Mouse (Mus musculus): ENCODE data around the gene Pde11a. TPM values are rescaled to one million over a fixed set of nuclear protein-coding genes. Genes with fewer than 3 reads are reported as not detected.

Pde11a gene
- total and polyA plus RNA-seq, 2 experiments from 2014 or later: 0.58 to 1.0 TPM

DNA sequence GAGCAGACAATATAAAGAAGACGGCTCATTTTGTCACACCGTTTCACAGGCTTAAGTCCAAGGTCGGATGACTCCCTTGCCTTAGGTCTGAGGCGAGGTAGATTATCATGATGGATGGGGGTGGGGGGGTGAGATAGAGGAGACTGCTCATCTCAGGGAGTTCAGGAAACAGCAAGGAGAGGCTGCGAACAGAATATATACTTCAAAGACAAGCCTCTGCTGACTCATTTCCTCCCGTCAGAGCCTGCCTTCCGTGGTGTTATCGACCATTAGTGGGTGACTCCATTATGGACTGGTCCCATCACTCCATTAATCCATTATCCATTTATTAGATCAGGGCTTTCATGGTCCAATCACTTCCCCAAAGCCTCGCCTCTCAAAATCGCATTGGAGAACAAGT is 87.2 kb downstream of the Pde11a start:
- WGBS: 88% methylated on average over 10 of the region's 10 CpGs
- Histone ChIP-seq H3K4me1 (ENCODE audit: insufficient read depth, low read length) (no peaks in the 10 kb centered on the region), H3K27me3 (ENCODE audit: insufficient read depth, low read length) (no peaks in the 10 kb centered on the region), H3K9me3 (ENCODE audit: low read length) (no peaks in the 10 kb centered on the region), H3K9ac (replicated peaks; ENCODE audit: low read length) (no peak overlapping the region), H3K4me3 (ENCODE audit: low read length) (no peak overlapping the region), H3K4me2 (ENCODE audit: low read depth, low read length) (no peak overlapping the region), H3K27ac (no peak overlapping the region), H3K36me3 (ENCODE audit: insufficient read depth, low read length) (no peaks in the 10 kb centered on the region)
- TF ChIP-seq CTCF (IDR thresholded peaks at IDR 0.05; ENCODE audit: low read depth): no peak
- DNase-seq (ENCODE audit: low spot score) (no peak), ATAC-seq (no peak)

DNA sequence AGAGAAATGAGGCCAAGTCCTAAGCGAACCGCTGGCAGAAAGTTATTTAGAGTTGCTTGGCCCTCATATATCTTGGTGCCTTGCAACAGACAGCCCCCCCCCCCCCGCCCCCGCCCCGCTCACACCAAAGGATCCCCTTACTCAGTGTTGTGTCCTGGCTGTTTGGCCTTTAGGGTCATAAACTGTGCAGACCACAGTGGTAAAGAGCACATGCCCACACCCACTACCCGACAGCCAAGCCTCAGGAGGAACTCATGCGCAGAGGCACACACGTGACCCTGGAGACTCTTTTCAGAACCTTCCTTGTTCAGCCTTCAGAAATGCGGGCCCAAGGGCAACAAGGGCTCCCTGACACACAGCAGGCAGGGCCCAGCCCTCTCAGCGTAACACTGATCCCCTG is 90.3 kb downstream of the Pde11a start:
- ATAC-seq (no peak), DNase-seq (ENCODE audit: low spot score) (no peak)
- TF ChIP-seq CTCF (IDR thresholded peaks at IDR 0.05; ENCODE audit: low read depth): no peak
- no peak overlapping the region for H3K4me2 ChIP-seq (ENCODE audit: low read depth, low read length)
- no peaks in the 10 kb centered on the region for H3K9me3 ChIP-seq (ENCODE audit: low read length)
- no peaks in the 10 kb centered on the region for H3K4me1 ChIP-seq (ENCODE audit: insufficient read depth, low read length)
- H3K27me3 ChIP-seq (ENCODE audit: insufficient read depth, low read length): no peaks in the 10 kb centered on the region
- 77% methylated on average over 10 of the region's 10 CpGs for WGBS
- no peaks in the 10 kb centered on the region for H3K36me3 ChIP-seq (ENCODE audit: insufficient read depth, low read length)
- H3K9ac ChIP-seq (replicated peaks; ENCODE audit: low read length): no peak overlapping the region
- H3K27ac ChIP-seq: no peak overlapping the region
- H3K4me3 ChIP-seq (ENCODE audit: low read length): no peak overlapping the region

DNA sequence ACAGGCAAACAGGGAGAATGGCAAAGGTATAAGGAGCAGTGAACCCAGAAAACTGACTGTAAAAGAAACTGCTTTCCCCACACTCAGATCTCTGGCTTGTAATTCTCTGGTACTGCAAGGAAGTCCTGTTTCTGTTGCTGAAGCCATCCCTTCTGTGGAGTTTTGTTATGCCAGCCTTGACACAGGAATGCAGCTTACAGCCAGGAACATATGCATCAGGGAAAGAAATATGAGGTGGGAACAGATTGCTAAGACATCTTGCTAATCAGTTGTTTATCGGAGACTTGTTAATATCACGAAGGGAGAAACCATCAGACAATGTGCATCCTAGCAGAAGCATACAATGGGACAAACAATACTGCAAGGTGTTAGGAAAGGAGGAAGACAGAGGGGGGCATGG is 99.4 kb downstream of the Pde11a start:
- Histone ChIP-seq H3K4me3 (ENCODE audit: low read length) (no peak overlapping the region), H3K27me3 (ENCODE audit: insufficient read depth, low read length) (no peaks in the 10 kb centered on the region), H3K4me1 (ENCODE audit: insufficient read depth, low read length) (no peaks in the 10 kb centered on the region), H3K4me2 (ENCODE audit: low read depth, low read length) (no peak overlapping the region), H3K27ac (no peak overlapping the region), H3K9me3 (ENCODE audit: low read length) (no peaks in the 10 kb centered on the region), H3K9ac (replicated peaks; ENCODE audit: low read length) (no peak overlapping the region), H3K36me3 (ENCODE audit: insufficient read depth, low read length) (no peaks in the 10 kb centered on the region)
- DNase-seq (ENCODE audit: low spot score) (no peak), ATAC-seq (no peak)
- no peak for TF ChIP-seq CTCF (IDR thresholded peaks at IDR 0.05; ENCODE audit: low read depth)
- WGBS: 81% methylated on average over 2 of the region's 2 CpGs

DNA sequence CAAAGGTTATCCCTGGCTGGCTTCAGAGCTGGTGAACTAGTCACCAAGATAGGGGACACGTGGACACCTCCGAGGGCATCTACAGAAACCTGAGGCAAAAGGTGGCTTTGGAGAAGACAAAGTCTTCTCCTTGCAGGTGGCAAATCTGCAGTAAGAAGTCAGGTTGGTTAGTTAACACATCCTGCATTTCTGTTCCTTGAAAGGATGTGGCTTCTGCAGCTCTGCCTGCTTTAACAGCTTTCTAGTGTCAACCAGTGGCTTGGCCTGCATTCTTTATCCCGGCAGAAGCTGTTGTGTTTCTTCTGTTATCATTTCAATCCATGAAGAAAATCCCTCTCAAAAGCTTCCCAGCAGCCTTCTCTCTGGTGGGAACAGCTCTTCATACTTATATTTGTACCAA is 100.1 kb downstream of the Pde11a start:
- no peak overlapping the region for H3K4me3 ChIP-seq (ENCODE audit: low read length)
- H3K4me1 ChIP-seq (ENCODE audit: insufficient read depth, low read length): no peaks in the 10 kb centered on the region
- DNase-seq (ENCODE audit: low spot score) (no peak), ATAC-seq (no peak)
- H3K9me3 ChIP-seq (ENCODE audit: low read length): no peaks in the 10 kb centered on the region
- H3K4me2 ChIP-seq (ENCODE audit: low read depth, low read length): no peak overlapping the region
- no peak overlapping the region for H3K9ac ChIP-seq (replicated peaks; ENCODE audit: low read length)
- H3K36me3 ChIP-seq (ENCODE audit: insufficient read depth, low read length): no peaks in the 10 kb centered on the region
- no peak for TF ChIP-seq CTCF (IDR thresholded peaks at IDR 0.05; ENCODE audit: low read depth)
- 91% methylated on average over 3 of the region's 3 CpGs for WGBS
- H3K27me3 ChIP-seq (ENCODE audit: insufficient read depth, low read length): no peaks in the 10 kb centered on the region
- H3K27ac ChIP-seq: no peak overlapping the region

DNA sequence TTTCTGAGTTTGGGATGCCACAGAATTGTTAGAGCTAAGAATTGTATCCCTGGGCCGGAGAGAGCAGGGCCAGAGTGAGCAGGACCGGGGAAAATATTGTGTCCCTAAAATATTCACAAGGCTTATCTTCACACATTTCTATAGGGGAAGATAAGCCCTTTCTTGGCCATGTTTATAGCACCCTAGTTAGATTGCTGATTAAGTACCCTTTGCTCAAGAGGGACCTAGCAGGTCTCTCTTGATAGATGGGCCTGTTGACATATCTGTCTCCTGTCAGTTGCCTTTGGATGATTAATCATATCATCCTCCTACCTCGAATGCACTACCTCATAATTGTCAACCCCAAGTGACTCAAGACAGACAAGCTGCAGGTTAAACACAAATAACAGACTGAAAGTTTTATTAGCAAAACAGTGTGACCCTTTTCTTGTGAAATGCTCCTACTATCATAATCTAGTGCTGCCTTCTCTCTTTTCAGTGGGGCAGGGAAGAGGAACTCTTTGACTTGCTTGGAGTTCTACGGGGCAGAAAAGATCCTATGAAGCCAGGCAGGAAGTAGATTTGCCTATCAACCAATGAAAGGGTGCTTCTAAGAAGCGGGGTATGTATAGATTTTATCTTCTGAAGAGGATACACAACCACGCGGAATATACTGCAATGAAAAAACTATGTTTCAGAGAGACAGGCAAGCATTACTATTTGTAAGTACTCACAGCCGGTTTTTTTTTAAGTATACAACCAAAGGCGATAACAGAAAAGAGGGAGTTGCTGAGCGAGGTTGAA is 100.7 kb downstream of the Pde11a start:
- H3K27ac ChIP-seq: no peak overlapping the region
- no peak for TF ChIP-seq CTCF (IDR thresholded peaks at IDR 0.05; ENCODE audit: low read depth)
- no peak overlapping the region for H3K9ac ChIP-seq (replicated peaks; ENCODE audit: low read length)
- H3K4me1 ChIP-seq (ENCODE audit: insufficient read depth, low read length): no peaks in the 10 kb centered on the region
- H3K27me3 ChIP-seq (ENCODE audit: insufficient read depth, low read length): no peaks in the 10 kb centered on the region
- H3K36me3 ChIP-seq (ENCODE audit: insufficient read depth, low read length): no peaks in the 10 kb centered on the region
- H3K9me3 ChIP-seq (ENCODE audit: low read length): no peaks in the 10 kb centered on the region
- DNase-seq (ENCODE audit: low spot score) (no peak), ATAC-seq (no peak)
- 90% methylated on average over 10 of the region's 10 CpGs for WGBS
- H3K4me3 ChIP-seq (ENCODE audit: low read length): no peak overlapping the region
- no peak overlapping the region for H3K4me2 ChIP-seq (ENCODE audit: low read depth, low read length)

DNA sequence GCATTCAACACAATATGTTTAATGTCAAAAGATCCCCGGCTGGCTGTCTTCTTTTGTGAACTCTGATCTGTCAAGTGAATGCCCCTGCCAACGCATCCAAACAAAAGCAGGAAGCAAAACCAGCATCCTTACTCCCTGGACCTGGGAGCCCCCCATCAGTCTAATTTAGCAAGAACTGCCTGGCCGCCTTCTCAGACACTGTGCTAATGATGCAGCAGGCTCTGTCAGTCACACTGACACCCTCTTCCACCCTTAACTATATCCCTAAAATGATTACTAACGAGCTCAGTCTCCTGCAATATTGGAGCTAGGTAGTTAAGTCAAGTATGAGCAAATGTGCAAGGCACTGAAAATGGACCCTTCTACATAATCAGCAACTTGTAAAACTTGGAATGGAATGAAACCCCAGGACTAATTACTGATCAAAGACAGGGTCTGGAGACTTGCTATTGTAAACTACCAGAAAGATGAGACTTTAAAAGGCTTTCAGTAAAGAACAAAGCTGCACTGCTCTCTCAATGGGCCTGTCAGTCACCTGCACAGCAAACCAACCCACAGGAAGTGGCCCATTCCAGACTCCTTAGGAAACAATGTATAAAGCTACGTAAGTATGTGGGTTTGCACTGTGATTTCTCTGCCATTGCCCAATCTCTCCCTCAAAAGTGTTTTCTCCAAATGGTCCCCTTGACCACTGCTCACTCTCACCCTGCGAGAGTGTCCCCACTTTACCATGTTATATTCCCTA is 118.0 kb downstream of the Pde11a start:
- Histone ChIP-seq H3K27me3 (ENCODE audit: insufficient read depth, low read length) (no peaks in the 10 kb centered on the region), H3K27ac (no peak overlapping the region), H3K9ac (replicated peaks; ENCODE audit: low read length) (no peak overlapping the region), H3K36me3 (ENCODE audit: insufficient read depth, low read length) (no peaks in the 10 kb centered on the region), H3K9me3 (ENCODE audit: low read length) (no peaks in the 10 kb centered on the region), H3K4me2 (ENCODE audit: low read depth, low read length) (no peak overlapping the region), H3K4me3 (ENCODE audit: low read length) (no peak overlapping the region), H3K4me1 (ENCODE audit: insufficient read depth, low read length) (no peaks in the 10 kb centered on the region)
- WGBS: 40% methylated on average over 6 of the region's 6 CpGs
- no peak for TF ChIP-seq CTCF (IDR thresholded peaks at IDR 0.05; ENCODE audit: low read depth)
- no peak for DNase-seq (ENCODE audit: low spot score)
- ATAC-seq: no peak

DNA sequence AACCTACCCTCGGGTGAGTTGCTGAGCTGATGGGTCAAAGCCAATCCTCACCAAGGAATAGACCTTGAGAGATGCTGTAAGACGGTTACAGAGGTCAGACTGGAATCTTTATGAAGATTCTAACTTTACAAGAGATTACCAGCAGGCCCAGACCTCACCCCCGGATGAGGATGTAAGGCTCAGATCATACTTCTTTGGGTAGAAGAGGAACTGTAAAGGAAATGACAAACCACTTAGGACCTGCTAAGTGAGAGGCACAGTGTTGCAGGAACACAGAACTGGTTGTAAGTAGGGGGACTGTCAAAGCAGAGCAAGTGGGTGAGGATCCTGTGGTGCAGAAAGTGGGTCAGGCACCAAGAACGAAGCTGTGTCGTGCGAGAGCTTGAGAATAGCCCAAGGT is 119.0 kb downstream of the Pde11a start:
- no peaks in the 10 kb centered on the region for H3K4me1 ChIP-seq (ENCODE audit: insufficient read depth, low read length)
- WGBS: 72% methylated on average over 6 of the region's 6 CpGs
- no peak for TF ChIP-seq CTCF (IDR thresholded peaks at IDR 0.05; ENCODE audit: low read depth)
- no peak for ATAC-seq
- no peak overlapping the region for H3K4me3 ChIP-seq (ENCODE audit: low read length)
- no peak overlapping the region for H3K4me2 ChIP-seq (ENCODE audit: low read depth, low read length)
- no peaks in the 10 kb centered on the region for H3K27me3 ChIP-seq (ENCODE audit: insufficient read depth, low read length)
- no peaks in the 10 kb centered on the region for H3K9me3 ChIP-seq (ENCODE audit: low read length)
- H3K36me3 ChIP-seq (ENCODE audit: insufficient read depth, low read length): no peaks in the 10 kb centered on the region
- no peak overlapping the region for H3K9ac ChIP-seq (replicated peaks; ENCODE audit: low read length)
- no peak for DNase-seq (ENCODE audit: low spot score)
- no peak overlapping the region for H3K27ac ChIP-seq
